Mouse (Mus musculus) CD4-positive, CD25-positive, alpha-beta regulatory T cell, adult 2 months (primary cell): ENCODE measurements at regions not wholly inside any gene's neighbourhood (a gene's known extent, or its start where the extent isn't known, plus 50 kb on each side); places are given as distances from the start of the nearest gene placed in this dataset.
"Not testable (repeated sequence)": the region's sequence is repeated elsewhere in the genome, so short reads cannot be mapped to it uniquely, and the experiment has no call there.

ENCODE experiments used
- DNase-seq: peaks from one replicate; pipeline ENCODE4 v3.0.0-alpha.2; 2012; ENCODE audit warnings: low read depth, low spot score

DNA sequence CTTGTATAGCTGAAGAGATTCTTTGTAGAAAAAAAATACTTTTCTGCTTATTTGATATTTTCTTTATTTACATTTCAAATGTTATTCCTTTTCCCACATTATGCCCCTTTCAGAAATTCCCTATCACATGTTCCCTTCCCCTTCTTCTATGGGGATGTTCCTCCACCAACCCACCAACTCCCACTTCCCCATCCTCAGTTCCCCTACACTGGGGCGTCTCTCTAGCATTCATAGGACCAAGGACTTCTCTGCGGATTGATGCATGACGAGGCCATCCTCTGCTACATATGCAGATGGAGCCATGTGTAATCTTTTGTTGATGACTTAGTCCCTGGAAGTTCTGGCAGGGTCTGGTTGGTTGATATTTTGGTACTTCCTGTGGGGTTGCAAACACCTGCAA lies 520.5 kb upstream of the Zfp386 start:
- no peak for DNase-seq

DNA sequence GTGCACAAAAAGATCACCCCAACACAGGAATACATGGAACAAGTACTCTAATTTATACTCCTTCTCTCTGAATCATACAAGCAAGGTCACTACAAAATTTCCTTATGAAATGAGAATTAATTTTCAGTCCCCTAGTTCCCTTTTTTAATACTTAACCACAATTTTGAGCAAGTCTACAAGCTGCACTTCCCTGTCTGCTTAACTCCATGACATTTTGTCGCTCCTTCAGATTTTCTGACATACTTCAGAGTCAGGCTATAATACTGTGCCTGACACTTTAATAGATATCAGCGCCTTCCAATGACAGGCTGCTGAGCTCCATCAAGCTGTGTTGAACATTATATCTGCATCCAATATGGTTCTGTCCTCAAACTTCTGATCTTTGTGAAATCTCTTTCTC lies 505.0 kb upstream of the Zfp386 start:
- no peak for DNase-seq

DNA sequence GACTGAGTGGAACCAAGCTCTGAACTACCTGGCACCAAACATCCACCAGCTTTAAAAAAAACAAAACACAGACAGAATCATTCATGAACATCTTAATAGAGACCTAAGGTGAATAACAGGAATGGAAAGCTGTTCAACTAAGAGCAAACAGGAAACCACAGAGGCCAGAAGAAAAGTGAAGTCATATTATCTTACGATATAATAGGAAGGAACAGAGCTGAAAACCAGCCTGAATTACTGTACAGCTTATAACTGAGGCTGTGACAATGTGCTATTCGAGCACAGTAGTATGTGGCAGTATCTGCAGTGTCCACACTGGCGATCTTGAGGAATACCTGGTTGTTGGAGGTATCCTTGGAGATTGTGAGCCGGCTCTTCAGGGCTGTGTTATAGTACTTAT lies 480.6 kb upstream of the Zfp386 start:
- DNase-seq, result peak; percentile 2

DNA sequence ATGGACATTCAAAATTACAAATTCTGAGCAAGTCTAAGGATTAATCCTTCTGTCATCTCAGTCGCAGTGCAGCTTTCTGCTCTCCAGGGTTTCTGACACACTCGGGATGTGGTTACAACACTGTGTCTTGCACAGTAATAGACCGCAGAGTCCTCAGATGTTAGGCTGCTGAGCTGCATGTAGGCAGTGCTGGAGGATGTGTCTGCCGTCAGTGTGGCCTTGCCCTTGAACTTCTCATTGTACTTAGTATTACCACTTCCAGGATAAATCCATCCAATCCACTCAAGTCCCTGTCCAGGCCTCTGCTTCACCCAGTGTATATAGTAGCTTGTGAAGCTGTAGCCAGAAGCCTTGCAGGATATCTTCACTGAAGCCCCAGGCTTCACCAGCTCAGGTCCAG lies 454.5 kb upstream of the Zfp386 start:
- DNase-seq, result peak; percentile 6

DNA sequence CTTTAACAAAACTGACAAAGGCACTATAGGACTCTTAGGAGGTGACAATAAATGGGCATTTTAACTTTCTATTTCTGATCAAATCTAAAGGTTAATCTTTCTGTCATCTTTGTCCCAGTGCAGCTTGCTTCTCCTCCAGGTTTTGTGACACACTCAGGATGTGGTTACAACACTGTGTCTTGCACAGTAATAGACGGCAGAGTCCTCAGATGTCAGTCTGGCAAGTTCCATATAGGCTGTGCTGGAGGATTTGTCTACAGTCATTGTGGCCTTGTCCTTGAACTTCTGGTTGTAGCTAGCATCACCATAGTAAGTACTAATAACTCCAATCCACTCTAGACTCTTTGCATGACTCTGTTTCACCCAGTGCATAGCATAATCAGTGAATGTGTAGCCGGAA lies 443.8 kb upstream of the Zfp386 start:
- no peak for DNase-seq

DNA sequence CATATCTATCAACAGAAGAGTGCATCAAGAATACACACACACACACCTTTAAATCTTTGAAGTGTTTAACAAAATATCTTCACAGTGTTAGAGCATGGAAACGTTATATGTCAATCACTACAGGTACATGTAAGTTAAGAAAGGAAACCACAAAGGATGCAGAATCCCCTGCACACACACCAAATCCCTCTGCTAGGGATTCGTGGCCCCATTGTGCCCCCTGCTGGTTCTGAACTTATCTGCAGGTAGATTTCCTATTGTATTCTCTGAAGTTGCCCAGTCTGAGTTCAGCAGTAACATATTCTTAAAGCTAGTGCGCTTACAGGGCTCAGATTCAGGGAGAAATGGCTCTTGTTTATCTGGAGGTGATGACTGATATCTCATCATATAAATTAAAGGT lies 442.6 kb upstream of the Zfp386 start:
- peak; percentile 64 for DNase-seq

DNA sequence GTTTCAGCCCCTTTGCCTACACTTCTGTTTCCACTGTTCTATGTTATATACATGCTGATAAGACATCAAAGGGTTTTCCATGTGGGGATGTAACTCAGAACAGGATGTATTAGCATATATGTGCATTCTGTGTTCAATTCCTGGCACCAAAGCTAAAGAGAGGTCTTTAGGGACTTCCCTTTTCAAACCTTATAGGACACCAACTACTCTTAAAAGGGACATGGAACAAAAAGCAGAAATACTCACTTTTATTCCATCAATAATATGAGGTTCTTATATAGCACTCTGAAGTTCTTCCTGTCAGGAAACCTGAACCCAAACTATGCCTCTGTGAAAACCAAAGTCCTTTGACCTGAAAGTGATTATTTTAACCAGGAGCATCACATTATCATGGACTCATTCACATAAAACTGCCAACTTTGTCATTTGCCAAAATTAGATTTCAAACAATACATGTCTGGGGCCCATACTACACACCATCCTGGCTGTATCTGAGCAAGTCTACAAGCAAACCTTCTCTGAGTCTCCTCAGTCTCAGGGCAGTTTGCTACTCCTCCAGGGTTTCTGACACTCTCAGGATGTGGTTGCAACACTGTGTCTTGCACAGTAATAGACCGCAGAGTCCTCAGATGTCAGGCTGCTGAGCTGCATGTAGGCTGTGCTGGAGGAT lies 424.8 kb upstream of the Zfp386 start:
- peak; percentile 5 for DNase-seq

DNA sequence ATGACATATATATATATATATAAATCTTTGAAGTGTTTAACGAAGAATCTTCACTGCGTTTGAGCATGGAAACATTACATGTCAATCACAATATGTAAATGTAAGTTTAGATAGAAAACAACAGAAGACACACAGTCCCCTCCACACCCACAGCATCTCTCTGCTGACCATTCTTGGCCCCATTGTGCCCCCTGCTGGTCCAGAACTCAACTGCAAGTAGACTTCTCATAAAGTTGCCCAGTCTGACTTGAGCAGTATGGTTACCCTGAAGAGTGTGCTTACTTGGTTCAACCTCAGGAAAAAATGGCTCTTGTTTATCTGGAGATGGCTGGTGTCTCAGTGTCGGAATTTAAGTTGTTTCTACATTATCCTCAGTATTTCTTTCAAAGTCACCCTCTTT lies 423.3 kb upstream of the Zfp386 start:
- peak; percentile 38 for DNase-seq

DNA sequence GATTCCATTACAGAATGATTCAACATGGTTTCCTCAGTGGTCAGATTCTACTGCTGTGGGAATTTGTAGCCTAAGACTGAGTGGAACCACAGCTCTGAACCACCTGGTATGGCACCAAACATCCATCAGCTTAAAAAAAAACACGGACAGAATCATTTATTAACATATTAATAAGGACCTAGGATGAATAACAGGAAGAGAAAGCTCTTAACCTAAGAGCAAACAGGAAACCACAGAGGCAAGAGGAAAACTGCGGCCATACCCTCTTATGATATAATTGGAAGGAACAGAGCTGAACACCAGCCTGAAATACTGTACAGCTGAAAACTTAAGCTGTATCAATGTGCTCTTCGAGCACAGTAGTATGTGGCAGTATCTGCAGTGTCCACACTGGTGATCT lies 399.9 kb upstream of the Zfp386 start:
- DNase-seq, result no peak

DNA sequence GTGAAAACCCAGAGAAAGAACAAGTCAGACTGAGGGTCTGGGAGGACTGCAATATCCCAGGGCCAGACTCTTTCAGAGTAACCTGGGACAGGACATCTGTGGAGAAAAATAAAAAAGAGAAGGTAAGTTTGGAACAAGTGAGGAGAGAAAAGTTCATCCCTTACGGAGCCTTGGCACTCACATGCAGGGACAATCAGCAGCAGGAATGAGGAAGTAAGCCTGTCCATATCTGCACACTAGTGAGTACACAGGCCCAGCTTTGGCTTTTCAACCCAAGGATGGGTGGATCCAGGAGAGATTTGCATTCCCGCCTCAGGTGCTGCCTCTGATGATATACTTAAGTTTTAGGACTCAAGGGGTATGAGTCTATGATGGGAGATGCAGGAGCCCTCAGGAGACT lies 399.4 kb upstream of the Zfp386 start:
- not testable (repeated sequence) for DNase-seq

DNA sequence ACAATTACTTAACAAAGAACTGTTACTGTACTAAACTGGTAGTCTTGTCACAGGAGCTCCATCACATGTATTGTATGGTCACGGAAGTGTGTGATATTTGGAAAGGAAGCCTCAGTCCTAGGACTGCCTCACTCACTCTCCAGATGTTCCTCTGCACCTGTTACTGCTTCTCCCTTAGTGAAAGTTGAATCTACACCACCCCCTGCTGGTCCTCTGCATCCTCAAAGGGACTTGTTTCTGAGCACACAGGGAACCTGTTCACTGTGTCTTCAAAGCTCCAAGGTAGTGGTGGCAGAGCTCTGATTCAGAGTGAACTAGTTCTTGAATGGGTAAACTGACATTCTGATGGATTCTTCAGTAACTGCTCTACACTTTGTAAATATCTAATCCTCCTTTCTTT lies 391.7 kb upstream of the Zfp386 start:
- peak; percentile 43 for DNase-seq

DNA sequence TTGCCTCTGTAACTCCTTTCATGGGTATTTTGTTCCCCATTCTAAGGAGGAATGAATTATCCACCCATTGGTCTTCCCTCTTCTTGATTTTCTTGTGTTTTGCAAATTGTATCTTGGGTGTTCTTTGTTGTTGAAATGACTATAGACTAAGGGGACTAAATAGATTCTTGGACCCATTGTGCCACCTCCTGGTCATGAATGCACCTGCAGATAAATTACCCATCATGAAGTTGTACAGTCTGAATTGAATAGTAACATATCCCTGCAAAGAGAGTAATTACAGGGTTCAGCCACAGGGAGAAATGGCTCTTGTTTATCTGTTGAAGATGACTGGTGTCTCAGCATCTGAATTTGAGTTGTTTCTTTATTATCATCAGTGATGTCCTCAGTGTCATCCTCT lies 383.4 kb upstream of the Zfp386 start:
- DNase-seq, result peak; percentile 50

DNA sequence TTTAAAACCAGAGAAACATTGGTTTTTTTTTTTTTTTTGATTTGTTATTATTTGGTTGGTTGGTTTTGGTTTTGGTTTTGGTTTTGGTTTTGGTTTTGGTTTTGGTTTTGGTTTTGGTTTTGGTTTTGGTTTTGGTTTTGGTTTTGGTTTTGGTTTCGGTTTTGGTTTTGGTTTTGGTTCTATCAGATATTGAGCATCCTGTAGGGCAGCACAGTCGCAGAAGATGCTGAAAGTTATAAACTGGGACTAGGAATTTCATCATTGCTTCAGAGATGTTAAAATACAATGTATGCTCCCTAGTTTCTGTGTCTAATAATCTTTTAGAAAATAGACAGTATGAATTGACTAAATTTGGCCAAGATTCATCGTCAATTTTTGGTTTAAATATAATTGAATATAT lies 375.8 kb upstream of the Zfp386 start:
- peak; percentile 28 for DNase-seq

DNA sequence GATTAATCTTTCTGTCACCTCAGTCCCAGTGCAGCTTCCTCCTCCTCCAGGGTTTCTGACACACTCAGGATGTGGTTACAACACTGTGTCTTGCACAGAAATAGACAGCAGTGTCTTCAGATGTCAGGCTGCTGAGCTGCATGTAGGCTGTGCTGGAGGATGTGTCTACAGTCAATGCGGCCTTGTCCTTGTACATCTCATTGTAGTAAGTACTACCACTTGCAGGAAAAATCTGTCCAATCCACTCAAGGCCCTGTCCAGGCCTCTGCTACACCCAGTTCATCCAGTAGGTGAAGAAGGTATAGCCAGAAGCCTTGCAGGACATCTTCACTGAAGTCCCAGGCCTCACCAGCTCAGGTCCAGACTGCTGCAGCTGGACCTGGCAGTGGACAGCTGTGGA lies 355.7 kb upstream of the Zfp386 start:
- peak; percentile 44 for DNase-seq

DNA sequence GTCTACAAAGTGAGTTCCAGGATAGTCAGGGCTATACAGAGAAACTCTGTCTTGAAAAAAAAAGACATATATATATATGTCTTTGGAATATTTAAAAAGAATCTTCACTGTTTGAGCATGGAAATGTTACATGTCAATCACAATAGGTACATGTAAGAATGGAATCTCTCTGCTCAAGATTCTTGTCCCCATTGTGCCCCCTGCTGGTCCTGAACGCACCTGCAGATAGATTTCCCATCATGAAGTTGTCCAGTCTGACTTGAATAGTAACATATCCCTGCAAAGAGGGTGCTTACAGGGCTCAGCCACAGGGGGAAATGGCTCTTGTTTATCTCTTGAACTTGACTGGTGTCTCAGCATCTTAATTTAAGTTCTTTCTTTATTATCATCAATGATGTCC lies 337.7 kb upstream of the Zfp386 start:
- DNase-seq, result not testable (repeated sequence)

DNA sequence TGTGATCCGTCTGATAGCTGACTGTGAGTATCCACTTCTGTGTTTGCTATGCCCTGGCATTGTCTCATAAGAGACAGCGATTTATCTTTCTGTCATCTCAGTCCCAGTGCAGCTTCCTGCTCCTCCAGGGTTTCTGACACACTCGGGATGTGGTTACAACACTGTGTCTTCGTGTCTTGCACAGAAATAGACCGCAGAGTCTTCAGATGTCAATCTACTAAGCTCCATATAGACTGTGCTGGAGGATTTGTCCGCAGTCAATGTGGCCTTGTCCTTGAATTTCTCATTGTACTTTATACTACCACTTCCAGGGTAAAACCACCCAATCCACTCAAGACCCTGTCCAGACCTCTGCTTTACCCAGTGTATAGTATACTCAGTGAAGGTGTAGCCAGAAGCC lies 305.5 kb upstream of the Zfp386 start:
- not testable (repeated sequence) for DNase-seq

DNA sequence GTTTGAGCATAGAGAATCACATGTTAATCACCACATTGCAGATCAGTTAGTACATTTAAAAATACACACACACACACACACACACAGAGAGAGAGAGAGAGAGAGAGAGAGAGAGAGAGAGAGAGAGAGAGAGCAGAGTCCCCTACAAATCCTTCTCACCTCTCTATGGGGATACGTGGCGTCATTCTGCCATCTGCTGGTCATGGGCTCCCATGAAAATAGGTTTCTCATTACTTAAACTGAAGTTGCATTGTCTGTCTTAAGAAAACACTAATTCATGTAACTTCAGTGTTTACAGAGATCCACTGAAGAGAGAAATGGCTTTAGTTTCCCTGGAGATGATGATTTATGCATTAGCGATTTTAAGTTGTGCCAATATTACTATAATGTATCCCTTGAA lies 297.9 kb upstream of the Zfp386 start:
- DNase-seq, result peak; percentile 44

DNA sequence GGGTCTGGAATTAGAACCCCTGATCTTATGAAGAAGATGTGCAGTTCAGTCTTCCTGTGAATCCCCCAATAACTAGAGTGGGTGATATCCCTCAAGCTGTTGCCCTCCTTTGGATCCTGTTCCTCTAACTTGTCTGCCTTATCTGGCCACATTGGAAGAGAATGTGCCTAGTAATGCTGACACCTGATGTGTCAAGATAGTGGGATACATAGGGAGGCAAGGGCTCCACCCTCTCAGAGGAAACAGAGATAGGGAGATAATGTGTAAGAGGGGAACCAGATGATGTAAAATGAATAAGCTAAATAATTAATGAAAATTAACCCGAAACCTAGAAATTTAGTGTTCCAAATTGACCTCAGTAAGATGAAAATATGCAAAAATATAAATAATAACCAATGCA lies 294.4 kb upstream of the Zfp386 start:
- DNase-seq, result not testable (repeated sequence)

DNA sequence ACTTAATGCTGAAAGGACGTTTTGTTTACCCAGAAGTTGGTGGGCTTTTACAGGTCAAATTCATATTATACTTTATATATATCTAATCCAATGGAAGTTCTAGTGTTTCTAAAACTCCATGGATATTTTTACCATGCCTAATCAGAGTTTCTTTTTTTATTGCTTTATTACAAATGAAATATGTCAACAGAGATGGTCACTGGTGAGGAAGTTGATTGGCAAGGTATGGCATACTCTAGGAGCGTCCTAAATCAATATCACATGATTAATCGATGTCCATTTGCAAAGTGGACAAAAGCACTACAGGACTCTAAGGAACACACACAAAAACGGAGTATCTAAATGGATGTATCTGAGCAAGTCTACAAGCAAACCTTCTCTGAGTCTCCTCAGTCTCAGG lies 290.0 kb upstream of the Zfp386 start:
- DNase-seq, result not testable (repeated sequence)

DNA sequence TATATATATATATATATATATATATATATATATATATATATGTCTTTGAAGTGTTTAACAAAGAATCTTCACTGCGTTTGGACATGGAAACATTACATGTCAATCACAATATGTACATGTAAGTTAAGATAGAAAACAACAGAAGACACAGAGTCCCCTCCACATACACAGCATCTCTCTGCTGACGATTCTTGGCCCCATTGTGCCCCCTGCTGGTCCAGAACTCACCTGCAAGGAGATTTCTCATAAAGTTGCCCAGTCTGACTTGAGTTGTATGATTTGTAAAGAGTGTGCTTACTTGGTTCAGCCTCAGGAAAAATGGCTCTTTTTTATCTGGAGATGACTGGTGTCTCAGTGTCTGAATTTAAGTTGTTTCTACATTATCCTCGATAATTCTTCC lies 288.5 kb upstream of the Zfp386 start:
- DNase-seq, result peak; percentile 48

DNA sequence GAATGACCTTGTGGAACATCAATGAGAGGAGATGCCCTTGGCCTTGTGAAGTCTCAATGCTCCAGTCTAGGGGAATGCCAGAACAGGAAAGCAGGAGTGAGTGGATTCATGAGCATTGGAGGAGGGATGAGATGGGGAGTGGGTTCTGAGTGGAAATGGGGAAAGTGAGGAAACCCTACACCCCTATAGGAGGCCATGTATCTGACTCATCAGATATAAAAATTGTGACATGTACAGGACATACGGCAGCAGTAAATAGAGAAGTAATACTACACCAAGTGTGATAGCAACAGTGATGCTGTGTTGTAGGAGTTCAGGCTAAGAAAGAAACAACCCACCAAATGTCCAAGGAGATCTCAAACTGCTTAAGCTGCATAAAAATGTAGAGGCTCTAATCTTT lies 285.8 kb upstream of the Zfp386 start:
- not testable (repeated sequence) for DNase-seq

DNA sequence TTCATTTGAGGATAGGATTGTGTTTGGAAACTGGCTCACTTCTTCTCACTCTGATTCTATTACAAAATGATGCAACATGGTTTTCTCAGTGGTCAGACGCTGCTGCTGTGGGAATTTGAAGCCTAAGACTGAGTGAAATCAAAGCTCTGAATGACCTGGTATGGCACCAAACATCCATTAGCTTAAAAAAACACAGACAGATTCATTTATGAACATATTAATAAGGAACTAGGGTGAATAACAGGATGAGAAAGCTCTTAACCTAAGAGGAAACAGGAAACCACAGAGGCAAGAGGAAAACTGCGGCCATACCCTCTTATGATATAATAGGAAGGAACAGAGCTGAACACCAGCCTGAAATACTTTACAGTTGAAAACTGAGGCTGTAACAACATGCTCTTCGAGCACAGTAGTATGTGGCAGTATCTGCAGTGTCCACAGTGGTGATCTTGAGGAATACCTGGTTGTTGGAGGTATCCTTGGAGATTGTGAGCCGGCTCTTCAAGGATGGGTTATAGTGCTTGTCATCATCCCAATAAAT lies 282.5 kb upstream of the Zfp386 start:
- not testable (repeated sequence) for DNase-seq

DNA sequence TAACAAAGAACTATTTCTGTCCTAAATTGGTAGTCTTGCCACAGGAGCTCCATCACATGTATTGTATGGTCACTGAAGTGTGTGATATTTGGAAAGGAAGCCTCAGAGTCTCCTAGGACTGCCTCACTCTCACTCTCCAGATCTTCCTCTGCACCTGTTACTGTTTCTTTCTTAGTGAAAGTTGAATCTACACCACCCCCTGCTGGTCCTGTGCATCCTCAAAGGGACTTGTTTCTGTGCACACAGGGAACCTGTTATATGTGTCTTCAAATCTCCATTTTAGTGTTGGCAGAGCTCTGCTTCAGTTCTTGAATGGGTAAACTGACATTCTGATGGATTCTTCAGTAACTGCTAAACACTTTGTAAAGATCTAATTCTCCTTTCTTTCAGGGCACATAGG lies 276.3 kb upstream of the Zfp386 start:
- not testable (repeated sequence) for DNase-seq

DNA sequence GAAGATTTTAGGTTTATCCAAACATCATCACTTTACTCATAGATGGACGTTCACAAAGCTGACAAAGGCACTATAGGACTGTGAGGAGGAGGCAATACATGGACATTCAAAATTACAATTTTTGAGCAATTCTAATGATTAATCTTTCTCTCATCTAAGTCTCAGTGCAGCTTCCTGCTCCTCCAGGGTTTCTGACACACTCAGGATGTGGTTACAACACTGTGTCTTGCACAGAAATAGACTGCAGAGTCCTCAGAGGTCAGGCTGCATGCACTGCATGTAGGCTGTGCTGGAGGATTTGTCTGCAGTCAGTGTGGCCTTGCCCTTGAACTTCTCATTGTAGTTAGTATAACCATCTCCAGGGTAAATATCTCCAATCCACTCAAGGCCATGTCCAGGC lies 257.2 kb upstream of the Zfp386 start:
- DNase-seq, result peak; percentile 37
